ENCODE assay signal across 28 mouse cellular contexts in genomic region chr14:77705006-77705405, GRCm38 (mm10).
DNase-seq lines count a peak whose midpoint lies in the region; ATAC-seq lines count a peak whose summit lies in the region.
"Had no signal": no experiment of that assay in that cellular context is flagged by ENCODE, and none has a peak within 500 bp of the region (broad histone marks: within the 10 kb centered on the region; RNA-seq: fewer than 3 reads in every experiment).

No protein-coding gene starts in this region.

- H3K27ac ChIP-seq in forebrain, embryonic 15.5 days (replicated peaks), result 0 out of 2 replicates have a peak overlapping the region, but pooled peaks have one; percentile 20
- no peak overlapping the region for H3K27ac ChIP-seq in forebrain, embryonic 10.5 days
- peak overlapping the region; percentile 53 for H3K27ac ChIP-seq in forebrain, embryonic 16.5 days (ENCODE audit: low read length)
- H3K27ac ChIP-seq: embryonic facial prominence, embryonic 10.5 days; embryonic facial prominence, embryonic 13.5 days; gastrocnemius, adult 2 months; heart, adult 2 months; heart, embryonic 10.5 days; hindbrain, embryonic 12.5 days; hindbrain, embryonic 15.5 days; kidney, embryonic 15.5 days had no signal

- H3K27me3 ChIP-seq in forebrain, embryonic 15.5 days, result no peaks in the 10 kb centered on the region
- peaks cover 19% of the 10 kb centered on the region for H3K27me3 ChIP-seq in forebrain, embryonic 10.5 days (ENCODE audit: poor library complexity, severe bottlenecking)
- H3K27me3 ChIP-seq in forebrain, embryonic 16.5 days (replicated peaks; ENCODE audit: control insufficient read depth, insufficient read depth, low read length), result no peaks in the 10 kb centered on the region
- H3K27me3 ChIP-seq: CH12.LX; hindbrain, embryonic 12.5 days; hindbrain, embryonic 15.5 days; kidney, embryonic 15.5 days; Patski had no signal

- 13% methylated on average over 6 of the region's 6 CpGs for WGBS in forebrain, embryonic 15.5 days
- 20% methylated on average over 6 of the region's 6 CpGs for WGBS in forebrain, embryonic 10.5 days
- WGBS in forebrain, embryonic 16.5 days, result 14% methylated on average over 6 of the region's 6 CpGs

- H3K4me3 ChIP-seq in forebrain, embryonic 15.5 days, result no peak overlapping the region
- no peak overlapping the region for H3K4me3 ChIP-seq in forebrain, embryonic 10.5 days
- no peak overlapping the region for H3K4me3 ChIP-seq in forebrain, embryonic 16.5 days (replicated peaks; ENCODE audit: low read length)
- H3K4me3 ChIP-seq: embryonic facial prominence, embryonic 10.5 days; embryonic facial prominence, embryonic 13.5 days; erythroblast, embryonic 14.5 days; gastrocnemius, adult 2 months; heart, adult 2 months; heart, embryonic 10.5 days; hindbrain, embryonic 12.5 days; hindbrain, embryonic 15.5 days; kidney, embryonic 15.5 days had no signal

- no peak overlapping the region for H3K9ac ChIP-seq in forebrain, embryonic 15.5 days (replicated peaks)
- H3K9ac ChIP-seq in forebrain, embryonic 16.5 days (replicated peaks; ENCODE audit: low read depth, low read length), result no peak overlapping the region
- H3K9ac ChIP-seq: embryonic facial prominence, embryonic 13.5 days; hindbrain, embryonic 12.5 days; hindbrain, embryonic 15.5 days; kidney, embryonic 15.5 days had no signal

- no peak overlapping the region for H3K4me2 ChIP-seq in forebrain, embryonic 15.5 days (replicated peaks)
- no peak overlapping the region for H3K4me2 ChIP-seq in forebrain, embryonic 16.5 days (ENCODE audit: low read length)
- H3K4me2 ChIP-seq: embryonic facial prominence, embryonic 13.5 days; hindbrain, embryonic 12.5 days; hindbrain, embryonic 15.5 days; kidney, embryonic 15.5 days had no signal

- H3K36me3 ChIP-seq in forebrain, embryonic 15.5 days, result peaks cover 6% of the 10 kb centered on the region
- 0 out of 2 replicates have a peak, but pooled peaks cover 2% of the 10 kb centered on the region for H3K36me3 ChIP-seq in forebrain, embryonic 10.5 days (replicated peaks)
- H3K36me3 ChIP-seq in forebrain, embryonic 16.5 days (ENCODE audit: control insufficient read depth, insufficient read depth), result peaks cover 4% of the 10 kb centered on the region; the same call in 1 of the 2 replicates
- H3K36me3 ChIP-seq: embryonic facial prominence, embryonic 10.5 days; embryonic facial prominence, embryonic 13.5 days; G1E; heart, embryonic 10.5 days; kidney, embryonic 15.5 days had no signal

- ATAC-seq in forebrain, embryonic 15.5 days (replicated peaks), result no peak
- peak; percentile 54 for ATAC-seq in forebrain, embryonic 16.5 days
- ATAC-seq: intestine, postnatal 0 days; Patski had no signal

- DNase-seq in cerebellum, postnatal 14 days, result peak; percentile 27 to 42
- DNase-seq in cerebellum, postnatal 4 days (ENCODE audit: low spot score in 2 of 2), result no peak
- no peak for DNase-seq in forebrain, embryonic 10.5 days (ENCODE audit: extremely low spot score, low spot score)
- peak; percentile 22 for DNase-seq in brain, adult 2 months (ENCODE audit: low read depth, low spot score)
- no peak for DNase-seq in adrenal gland, postnatal 25 days
- DNase-seq: adrenal gland, postnatal 10 days; B cell, adult 2 months; cerebellum, adult 11 months; cerebellum, adult 2 months; cerebellum, postnatal 25 days; embryo, embryonic 11 days; gastrocnemius, adult 2 months; gastrocnemius, postnatal 14 days; heart, adult 2 months; kidney, adult 2 months had no signal

- H3K9me3 ChIP-seq in forebrain, embryonic 15.5 days, result no peaks in the 10 kb centered on the region
- H3K9me3 ChIP-seq in forebrain, embryonic 10.5 days, result no peaks in the 10 kb centered on the region
- no peaks in the 10 kb centered on the region for H3K9me3 ChIP-seq in forebrain, embryonic 16.5 days (ENCODE audit: control insufficient read depth, low read length)
- H3K9me3 ChIP-seq: embryonic facial prominence, embryonic 10.5 days; heart, embryonic 10.5 days; hindbrain, embryonic 12.5 days; hindbrain, embryonic 15.5 days; kidney, embryonic 15.5 days had no signal

- no peaks in the 10 kb centered on the region; the same call in 1 of the 2 replicates for H3K4me1 ChIP-seq in forebrain, embryonic 15.5 days
- peaks cover 23% of the 10 kb centered on the region for H3K4me1 ChIP-seq in forebrain, embryonic 10.5 days
- peaks cover 5% of the 10 kb centered on the region for H3K4me1 ChIP-seq in forebrain, embryonic 16.5 days (replicated peaks; ENCODE audit: control insufficient read depth, insufficient read depth, low read length)
- H3K4me1 ChIP-seq: hindbrain, embryonic 12.5 days; hindbrain, embryonic 15.5 days had no signal

Comparison
In these comparisons a context has a peak if more than half of its experiments do, and no peak if none do; other contexts are left out.
1. DNase-seq: peak in cerebellum, postnatal 14 days (2 of 2) and brain, adult 2 months (single experiment); none in cerebellum, postnatal 4 days (0 of 2), forebrain, embryonic 10.5 days (single experiment) and adrenal gland, postnatal 25 days (single experiment).